Mouse (Mus musculus) spleen, adult 2 months (tissue): ENCODE results near the gene 4930579F01Rik.

ENCODE experiments used
- CTCF ChIP-seq: fragments of 200-500 bp; IDR thresholded peaks from 2 replicates; pipeline ENCODE4 v1.5.1; 2011; ENCODE audit warnings: mild to moderate bottlenecking, inconsistent platforms; ENCODE audit not compliant: insufficient read depth, insufficient read length, insufficient replicate concordance; ENCODE audit errors: extremely low read depth
- POLR2A ChIP-seq: fragments of 200-500 bp; IDR thresholded peaks from 2 replicates; pipeline ENCODE4 v1.6.1; 2011; ENCODE audit warnings: low read depth, low read length, inconsistent platforms

DNA sequence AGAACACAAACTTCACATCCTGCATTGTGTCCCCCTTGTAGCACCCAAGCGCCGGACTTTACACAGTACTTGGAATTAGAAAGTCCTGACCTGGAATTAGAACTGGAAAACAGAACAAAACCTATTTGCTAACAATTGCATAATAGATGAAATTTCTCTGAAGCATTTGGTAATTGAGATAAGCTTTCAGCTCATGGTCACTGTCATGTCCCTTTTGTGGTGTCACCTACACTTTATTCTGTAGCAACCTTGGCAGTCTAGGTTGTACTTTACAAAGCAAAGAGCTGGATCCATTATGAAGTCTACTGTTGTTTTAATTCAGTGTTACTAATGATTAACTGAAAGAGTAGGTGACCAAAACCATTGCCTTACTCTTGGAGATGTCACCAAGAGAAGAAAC lies 33.5 kb upstream of the 4930579F01Rik start:
- TF ChIP-seq CTCF (no peak), POLR2A (no peak)
